Mouse (Mus musculus): ENCODE results near the gene Gnpat.

GRCm38 (mm10) chr8:124871474-124871873 is 8.6 kb downstream of the Gnpat start:
- TF ChIP-seq CHD2 (IDR thresholded peaks at IDR 0.05; ENCODE audit: low read depth, low read length) = no peak
- TF ChIP-seq MAFK (IDR thresholded peaks at IDR 0.05; ENCODE audit: insufficient read depth, low read depth, low read length) = no peak
